Comparison of ENCODE assay signal across 12 mouse cellular contexts in genomic region chr17:27500811-27501210, GRCm38 (mm10). TPM values are rescaled to one million over a fixed set of nuclear protein-coding genes. Genes with fewer than 3 reads are reported as not detected.
DNase-seq lines count a peak whose midpoint lies in the region; ATAC-seq and TF ChIP-seq lines count a peak whose summit lies in the region.
"Had no signal": no experiment of that assay in that cellular context is flagged by ENCODE, and none has a peak within 500 bp of the region (broad histone marks: within the 10 kb centered on the region; RNA-seq: fewer than 3 reads in every experiment).

No protein-coding gene starts in this region.

- H3K9ac ChIP-seq in MEL (ENCODE audit: control insufficient read depth, low read depth, low read length, poor library complexity, severe bottlenecking): peak overlapping the region; percentile 43; the same call in 1 of the 2 replicates
- H3K9ac ChIP-seq: liver, embryonic 15.5 days had no signal

- H3K36me3 ChIP-seq in MEL (ENCODE audit: control insufficient read depth in 1 of 2, insufficient read depth in 2 of 2, low read length in 2 of 2): peaks cover 0 to 7% of the 10 kb centered on the region in 2 experiments; a peak in 2 of 4 replicates
- H3K36me3 ChIP-seq in forebrain, embryonic 10.5 days (replicated peaks): no peaks in the 10 kb centered on the region
- H3K36me3 ChIP-seq: liver, embryonic 15.5 days had no signal

- DNase-seq in adrenal gland, postnatal 14 days: peak; percentile 21
- DNase-seq in adrenal gland, adult 8-10 months: no peak
- peak; percentile 65 for DNase-seq in MEL (ENCODE audit: low read depth, low spot score)
- no peak for DNase-seq in forebrain, embryonic 10.5 days (ENCODE audit: extremely low spot score, low spot score)
- DNase-seq in layer of hippocampus, adult 9-10 months (ENCODE audit: low spot score): no peak
- DNase-seq in right cerebral cortex, adult 18-20 months: no peak
- no peak for DNase-seq in kidney, postnatal 14 days
- DNase-seq: gastrocnemius, postnatal 25 days; right cerebral cortex, postnatal 25 days had no signal

- no peaks in the 10 kb centered on the region for H3K79me2 ChIP-seq in MEL (ENCODE audit: control insufficient read depth, insufficient read depth, low read length, poor library complexity)

- TF ChIP-seq POLR2A in MEL (IDR thresholded peaks at IDR 0.05; ENCODE audit: control insufficient read depth in 1 of 2, insufficient read depth in 1 of 2, low read depth in 1 of 2, low read length in 2 of 2, poor library complexity in 1 of 2): no peak

- no peaks in the 10 kb centered on the region for H3K27me3 ChIP-seq in MEL (ENCODE audit: control insufficient read depth in 1 of 2, insufficient read depth in 2 of 2, low read length in 2 of 2)
- H3K27me3 ChIP-seq in forebrain, embryonic 10.5 days (ENCODE audit: poor library complexity, severe bottlenecking): peaks cover 48% of the 10 kb centered on the region

- no peak for TF ChIP-seq RAD21 in MEL (IDR thresholded peaks at IDR 0.05; ENCODE audit: low read depth, low read length)

- no peak overlapping the region for H3K4me3 ChIP-seq in MEL (ENCODE audit: control insufficient read depth in 1 of 2, insufficient read depth in 1 of 2, low read depth in 2 of 2, low read length in 2 of 2)
- peak overlapping the region; percentile 33 for H3K4me3 ChIP-seq in forebrain, embryonic 10.5 days
- H3K4me3 ChIP-seq: liver, embryonic 15.5 days had no signal

- peak overlapping the region; percentile 38; the same call in 1 of the 2 replicates for H3K27ac ChIP-seq in MEL (ENCODE audit: control insufficient read depth, low read depth, low read length)
- H3K27ac ChIP-seq in forebrain, embryonic 10.5 days: peak overlapping the region; percentile 93
- H3K27ac ChIP-seq: liver, embryonic 15.5 days had no signal

- 39% methylated on average over 4 of the region's 4 CpGs for WGBS in forebrain, embryonic 10.5 days

- H3K4me1 ChIP-seq in MEL (ENCODE audit: control insufficient read depth in 1 of 2, insufficient read depth in 2 of 2, low read length in 2 of 2): peaks cover 4 to 18% of the 10 kb centered on the region in 2 experiments; a peak in 3 of 4 replicates
- peaks cover 80% of the 10 kb centered on the region for H3K4me1 ChIP-seq in forebrain, embryonic 10.5 days
- H3K4me1 ChIP-seq: liver, embryonic 15.5 days had no signal

- peak; percentile 45 for ATAC-seq in megakaryocyte progenitor cell, adult 5-6 weeks (replicated peaks; ENCODE audit: poor library complexity)

- no peak for TF ChIP-seq CTCF in MEL (IDR thresholded peaks at IDR 0.05 in 2 of 3, conservative IDR thresholded peaks at IDR 0.05 in 1 of 3; ENCODE audit: control insufficient read depth in 1 of 3, insufficient read depth in 1 of 3, low read depth in 2 of 3, low read length in 3 of 3, poor library complexity in 1 of 3, severe bottlenecking in 1 of 3)

- H3K9me3 ChIP-seq in MEL (replicated peaks; ENCODE audit: insufficient read depth, low read length): no peaks in the 10 kb centered on the region
- 0 out of 2 replicates have a peak, but pooled peaks cover 5% of the 10 kb centered on the region for H3K9me3 ChIP-seq in forebrain, embryonic 10.5 days
- H3K9me3 ChIP-seq: liver, embryonic 15.5 days had no signal

- no peak for TF ChIP-seq EP300 in MEL (IDR thresholded peaks at IDR 0.05; ENCODE audit: low read depth in 1 of 2, low read length in 2 of 2)

TF ChIP-seq in MEL, 35 proteins besides CTCF, POLR2A, EP300 and RAD21:
- TF ChIP-seq MAX (IDR thresholded peaks at IDR 0.05; ENCODE audit: low read length) (0 out of 2 replicates have a peak, but pooled peaks have one; percentile 10), SMC3 (IDR thresholded peaks at IDR 0.05; ENCODE audit: low read depth, low read length) (no peak), UBTF (IDR thresholded peaks at IDR 0.05; ENCODE audit: borderline replicate concordance, insufficient read depth, low read depth, low read length) (no peak), POLR2AphosphoS5 (IDR thresholded peaks at IDR 0.05; ENCODE audit: borderline replicate concordance, low read depth, low read length) (no peak), CHD1 (IDR thresholded peaks at IDR 0.05; ENCODE audit: low read depth, low read length) (no peak), TAL1 (IDR thresholded peaks at IDR 0.05; ENCODE audit: low read length) (no peak), ETS1 (IDR thresholded peaks at IDR 0.05; ENCODE audit: low read depth, low read length) (no peak), MYB (IDR thresholded peaks at IDR 0.05; ENCODE audit: low read depth, low read length) (no peak), ZMIZ1 (IDR thresholded peaks at IDR 0.05; ENCODE audit: low read depth, low read length) (no peak), TCF12 (IDR thresholded peaks at IDR 0.05; ENCODE audit: low read depth, low read length) (no peak), GABPA (IDR thresholded peaks at IDR 0.05; ENCODE audit: low read depth, low read length) (peak; percentile 48; the same call in 1 of the 2 replicates), ZC3H11A (IDR thresholded peaks at IDR 0.05; ENCODE audit: low read depth, low read length) (no peak)

RNA-seq across cellular contexts. Expression of gene Grm4, which starts 20.4 kb away (rescaled TPM):
- 3.9 and 4.5 TPM in 2 replicates for total RNA-seq in adrenal gland, postnatal 14 days (2021)
- 1 to 10 TPM; 2.6 to 3.9 (median 3.2) TPM for total RNA-seq in adrenal gland, adult 8-10 months (2022)
- not detected in 2 replicates for total RNA-seq in MEL (2012; rRNA removed)
- polyA plus RNA-seq in MEL (2012; ENCODE audit: insufficient read depth in 1 of 2, insufficient read length in 2 of 2, low read depth in 1 of 2, low replicate concordance in 2 of 2, missing spikeins in 1 of 2): under 1 TPM in 1 of 2 experiments, not detected in 1; 0.06 TPM
- 0.61 and 0.73 TPM in 2 replicates for polyA plus RNA-seq in forebrain, embryonic 10.5 days (2016; fragmentation: Nextera tagmentation; extraction: Ambion mirVana)
- not detected in 2 replicates for total RNA-seq in megakaryocyte progenitor cell, adult 5-6 weeks (2015)
- total RNA-seq in megakaryocyte progenitor cell, adult 5-6 weeks (2017): not detected in 2 replicates
- polyA plus RNA-seq: C2C12 had no signal

RNA-seq across cellular contexts. Expression of gene Hmga1, which starts 55.5 kb away (rescaled TPM):
- 17.4 and 27.0 TPM in 2 replicates for total RNA-seq in adrenal gland, postnatal 14 days (2021)
- total RNA-seq in adrenal gland, adult 8-10 months (2022): 10 to 100 TPM; 14.7 to 23.4 (median 20.9) TPM
- total RNA-seq in MEL (2012; rRNA removed): 96.0 and 106 TPM in 2 replicates
- polyA plus RNA-seq in MEL (2012; ENCODE audit: insufficient read depth in 1 of 2, insufficient read length in 2 of 2, low read depth in 1 of 2, low replicate concordance in 2 of 2, missing spikeins in 1 of 2): 100 to 1,000 TPM in 1 of 2 experiments, not detected in 1; 112 TPM
- 821 and 911 TPM in 2 replicates for polyA plus RNA-seq in forebrain, embryonic 10.5 days (2016; fragmentation: Nextera tagmentation; extraction: Ambion mirVana)
- 405 and 414 TPM in 2 replicates for total RNA-seq in megakaryocyte progenitor cell, adult 5-6 weeks (2015)
- total RNA-seq in megakaryocyte progenitor cell, adult 5-6 weeks (2017): 220 and 239 TPM in 2 replicates

Comparison
In these comparisons a context has a peak if more than half of its experiments do, and no peak if none do; other contexts are left out.
1. DNase-seq: peak in adrenal gland, postnatal 14 days (single experiment) and MEL (single experiment); none in adrenal gland, adult 8-10 months (single experiment), forebrain, embryonic 10.5 days (single experiment), layer of hippocampus, adult 9-10 months (single experiment), right cerebral cortex, adult 18-20 months (single experiment) and kidney, postnatal 14 days (single experiment).